Mouse (Mus musculus): ENCODE measurements around the gene Mylk.

Mylk gene

DNA sequence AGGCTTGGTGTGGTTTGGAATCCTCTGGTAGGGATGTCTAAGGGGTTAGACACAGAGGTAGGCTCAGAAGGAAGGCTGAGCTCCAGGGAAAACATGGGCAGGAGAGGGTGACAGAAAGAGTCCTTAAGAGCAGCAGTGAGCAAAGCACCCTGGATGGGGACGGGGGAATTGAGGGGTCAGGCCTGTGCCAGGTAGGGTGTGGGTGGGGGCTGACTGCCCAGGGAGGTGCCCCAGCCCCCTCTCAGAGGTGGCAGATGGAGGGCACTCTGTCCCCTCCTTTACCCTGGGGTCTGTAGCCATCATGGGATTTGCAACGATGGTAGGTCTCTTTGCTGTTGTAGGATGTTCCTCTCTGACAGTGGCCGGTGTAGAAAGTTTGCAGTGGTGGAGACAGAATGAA lies 201.3 kb downstream of the Mylk start:
- DNase-seq: no peak

GRCm38 (mm10) chr16:34950935-34951334 lies 205.9 kb downstream of the Mylk start:
- DNase-seq: no peak

GRCm38 (mm10) chr16:34952254-34952653 lies 207.2 kb downstream of the Mylk start:
- DNase-seq: peak; percentile 43 to 75

- no peak for DNase-seq
These were observed 207.8 kb downstream of the Mylk start for GRCm38 (mm10) chr16:34952798-34953197.

GRCm38 (mm10) chr16:34953501-34953900 lies 208.5 kb downstream of the Mylk start:
- no peak for DNase-seq

DNA sequence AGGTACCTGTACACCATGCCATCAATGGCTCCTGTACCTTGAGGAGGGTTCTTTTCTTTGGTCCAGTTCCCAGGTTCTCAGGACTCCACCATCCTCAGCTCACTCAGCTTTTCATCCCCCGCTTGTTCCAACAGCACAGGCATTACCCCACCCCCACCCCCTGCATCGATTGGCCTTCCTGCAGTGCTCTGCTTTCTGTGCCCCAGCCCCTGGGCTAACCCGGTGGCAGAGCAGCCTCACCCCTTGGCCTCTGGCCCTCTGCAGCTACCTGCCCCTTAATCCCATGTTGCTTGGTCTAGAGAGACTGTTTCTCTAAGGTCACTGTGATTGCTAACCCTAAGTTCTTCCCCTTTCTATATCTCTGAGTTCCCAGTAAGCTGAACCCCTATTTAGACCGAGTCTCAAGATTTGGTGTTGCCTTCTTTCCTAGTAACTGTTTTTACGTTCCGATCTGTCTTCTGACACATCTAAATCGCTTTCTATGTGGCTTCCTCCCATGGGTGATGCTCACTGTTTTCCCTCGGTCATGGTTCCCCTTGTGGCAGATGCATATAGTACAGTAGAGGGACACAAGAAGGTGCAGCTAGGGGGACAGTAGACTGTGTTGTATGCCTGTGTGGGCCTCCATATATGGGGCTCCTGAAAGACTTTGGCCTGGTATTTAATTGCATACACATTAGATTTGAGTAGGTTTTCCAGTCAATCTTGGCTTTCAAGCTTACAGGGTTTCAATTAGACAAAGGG lies 212.6 kb downstream of the Mylk start:
- no peak for DNase-seq

DNA sequence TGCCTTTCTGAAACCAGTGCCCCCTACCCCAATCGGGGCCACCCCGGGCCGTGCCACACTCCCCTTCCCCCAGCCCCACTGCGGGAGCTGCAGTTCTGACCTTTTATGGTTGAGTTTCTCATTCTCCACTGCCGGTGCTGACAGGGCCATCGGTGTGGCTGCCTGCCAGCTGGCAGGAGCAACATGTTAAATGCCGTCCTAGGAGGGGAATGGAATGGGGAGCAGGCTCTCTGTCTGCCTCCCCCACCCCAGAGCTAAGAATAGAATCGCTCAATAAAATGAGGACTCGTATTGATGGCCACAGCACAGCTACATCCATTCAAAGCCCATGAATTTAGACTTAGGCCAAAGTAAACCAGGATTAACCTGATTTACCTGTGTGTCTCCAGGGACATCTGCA lies 213.7 kb downstream of the Mylk start:
- peak; percentile 91 for DNase-seq

DNA sequence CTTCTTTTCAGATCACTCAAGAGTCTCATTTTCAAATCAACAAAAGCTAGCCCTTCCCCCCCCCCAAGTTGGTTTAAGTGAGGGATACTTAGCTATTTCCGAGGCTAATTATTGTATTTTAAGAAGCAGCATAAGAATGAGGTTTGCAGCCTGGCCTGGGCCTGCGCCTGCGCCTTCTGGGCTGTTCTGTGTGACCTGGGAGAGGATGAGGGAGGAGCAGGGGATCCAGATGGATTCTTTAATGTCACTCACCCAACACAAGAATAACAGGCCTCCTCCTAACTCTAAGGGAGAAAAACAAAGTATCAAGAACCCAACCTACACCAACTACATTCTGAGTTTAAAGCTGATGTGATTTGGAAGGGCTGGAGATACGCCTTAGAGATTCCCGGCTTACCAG lies 214.3 kb downstream of the Mylk start:
- DNase-seq: peak in 1 of 2 experiments; percentile 35

DNA sequence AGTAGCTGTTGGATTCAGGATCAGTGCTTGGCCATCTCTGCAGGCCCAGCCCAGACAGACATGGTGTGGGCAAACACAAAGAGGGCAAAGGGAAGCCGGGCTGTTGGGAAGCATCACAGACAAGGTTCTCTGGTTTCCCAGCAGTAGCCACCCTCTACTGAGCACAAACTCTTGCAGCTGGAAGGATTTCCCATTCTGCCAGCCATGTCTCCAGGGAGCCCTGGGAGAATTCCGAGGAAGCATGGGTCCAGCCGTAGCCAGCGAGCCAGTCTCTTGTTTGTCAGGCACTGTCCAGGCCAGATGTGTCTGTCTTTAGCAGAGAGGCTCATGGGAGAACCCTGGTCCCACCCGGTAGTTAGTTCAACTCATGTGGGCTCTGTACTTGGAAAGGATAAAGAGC lies 215.2 kb downstream of the Mylk start:
- DNase-seq: no peak

DNA sequence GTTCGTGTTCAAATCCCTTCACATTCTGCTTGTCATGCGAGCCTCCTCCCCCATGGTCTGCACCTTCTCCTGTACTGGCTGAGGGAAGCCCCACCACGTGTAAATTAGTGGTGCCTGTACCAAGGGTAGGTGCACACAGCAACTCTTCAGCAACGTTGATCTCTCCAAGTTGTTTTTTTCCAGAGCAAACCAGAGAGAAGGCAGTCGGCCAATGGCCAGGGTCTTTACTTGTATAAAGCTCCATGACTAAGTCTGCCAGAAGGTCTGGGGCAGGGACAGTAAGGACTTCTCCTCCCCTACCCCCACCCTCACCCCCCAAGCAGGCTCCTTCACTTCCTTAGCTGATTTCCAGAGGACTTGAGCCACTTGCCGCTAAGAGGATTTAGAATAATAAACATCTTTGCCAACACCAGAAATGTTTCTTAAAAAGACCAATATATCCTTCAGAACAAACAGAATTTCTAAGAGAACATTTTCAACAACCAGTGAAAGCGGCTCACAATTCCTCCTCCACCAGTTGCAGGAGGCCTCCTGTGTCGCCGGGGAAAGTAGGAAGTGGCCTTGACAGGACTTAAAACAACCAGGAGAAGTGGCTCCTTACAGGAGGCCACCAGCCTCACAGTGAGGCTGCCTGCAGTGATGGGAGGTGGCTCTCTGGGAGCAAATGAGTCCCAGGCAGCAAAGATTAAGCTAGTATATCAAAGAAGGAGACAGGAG lies 216.0 kb downstream of the Mylk start:
- no peak for DNase-seq

- DNase-seq: peak in 1 of 2 experiments; percentile 53
These were observed 217.3 kb downstream of the Mylk start for GRCm38 (mm10) chr16:34962322-34962721.

- no peak for DNase-seq
These were observed 218.0 kb downstream of the Mylk start for GRCm38 (mm10) chr16:34963008-34963407.

GRCm38 (mm10) chr16:34966620-34967081 lies 221.6 kb downstream of the Mylk start:
- no peak for DNase-seq

- DNase-seq: peak; percentile 81 to 84
These were observed 222.2 kb downstream of the Mylk start for GRCm38 (mm10) chr16:34967120-34967800.

DNA sequence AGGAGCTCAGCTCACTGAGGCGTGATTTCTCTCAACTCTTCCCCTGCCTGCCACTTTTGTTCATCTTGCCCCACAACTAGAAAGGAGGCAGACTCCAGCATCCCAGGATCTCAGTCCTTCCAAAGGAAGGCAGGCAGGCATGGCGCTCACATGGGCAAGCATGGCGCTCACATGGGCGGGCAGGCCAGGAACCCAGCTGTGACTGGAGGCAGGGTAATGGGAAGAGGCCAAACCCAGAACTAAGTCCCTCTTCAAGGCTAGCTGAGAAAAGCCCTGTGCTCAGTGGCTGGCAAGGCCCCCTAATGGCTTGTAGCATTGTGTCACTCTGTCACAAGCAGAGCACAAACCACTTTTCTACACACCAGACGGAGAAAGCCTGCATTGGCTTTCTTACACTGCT lies 223.2 kb downstream of the Mylk start:
- DNase-seq: no peak

GRCm38 (mm10) chr16:34972471-34972870 lies 227.5 kb downstream of the Mylk start:
- peak; percentile 42 to 47 for DNase-seq

- no peak for DNase-seq
These were observed 230.5 kb downstream of the Mylk start for GRCm38 (mm10) chr16:34975544-34975943.

- DNase-seq: peak in 1 of 2 experiments; percentile 63
These were observed 231.6 kb downstream of the Mylk start for GRCm38 (mm10) chr16:34976630-34977029.

- no peak for DNase-seq
These were observed 233.0 kb downstream of the Mylk start for GRCm38 (mm10) chr16:34978018-34978417.

GRCm38 (mm10) chr16:34981009-34981408 lies 236.0 kb downstream of the Mylk start:
- DNase-seq: no peak

DNA sequence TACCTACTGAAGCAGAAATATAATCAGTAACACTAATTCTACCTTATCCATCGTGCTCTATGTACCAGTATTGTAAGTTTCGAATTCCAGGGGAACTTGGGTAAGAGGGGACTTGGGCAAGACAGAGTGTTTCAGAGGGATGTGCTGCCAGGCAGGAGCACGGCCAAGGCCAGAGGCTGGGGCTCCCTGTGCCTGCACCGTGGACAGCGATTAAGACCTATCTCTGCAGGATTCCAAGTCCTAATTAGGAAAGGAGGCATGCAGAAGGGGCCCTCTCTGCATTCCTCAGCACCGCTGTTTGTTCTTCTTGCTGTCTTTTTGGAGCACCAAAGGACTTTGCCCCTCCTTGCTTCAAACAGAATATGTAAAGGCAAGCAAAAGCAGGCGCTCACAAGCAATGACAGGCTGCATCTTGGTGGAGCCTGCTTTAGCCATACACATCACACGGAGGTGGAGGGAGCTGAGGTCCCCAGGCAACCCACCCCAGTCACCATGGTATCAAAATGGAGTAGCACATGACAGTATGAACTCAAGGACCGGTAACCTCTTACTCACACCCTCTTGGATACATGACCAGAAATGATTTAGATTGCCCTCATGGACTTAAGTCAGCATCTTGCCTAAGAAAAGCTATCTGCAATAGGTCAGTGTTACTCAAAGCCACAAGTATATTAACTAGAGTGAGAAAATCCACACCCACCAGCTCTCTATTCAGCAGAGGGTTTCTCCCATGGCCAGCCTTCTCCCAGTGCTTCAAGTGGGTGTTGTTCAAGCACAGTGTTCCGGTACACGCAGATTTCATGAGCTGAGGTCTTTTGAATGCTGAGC lies 239.4 kb downstream of the Mylk start:
- DNase-seq: no peak

GRCm38 (mm10) chr16:34985031-34985346 lies 240.0 kb downstream of the Mylk start:
- no peak for DNase-seq
